Mouse (Mus musculus): ENCODE measurements around the gene Lrp6.

GRCm38 (mm10) chr6:134489637-134490036 is 77.1 kb downstream of the Lrp6 start:
- TF ChIP-seq CTCF (IDR thresholded peaks at IDR 0.05; ENCODE audit: insufficient read depth, low read length) (no peak), POLR2A (IDR thresholded peaks at IDR 0.05; ENCODE audit: borderline replicate concordance, extremely low read depth, low read depth, low read length) (no peak)

All from lung, adult 2 months (tissue).